Mouse (Mus musculus) stomach, embryonic 16.5 days (tissue): ENCODE data around the gene Gpc5. TPM values are rescaled to one million over a fixed set of nuclear protein-coding genes. Genes with fewer than 3 reads are reported as not detected.

Experiments used
- ATAC-seq: fragments of 200-750 bp; cut with Nextera tagmentation; 2 replicates; pipeline ENCODE4 v1.8.0; 2017; ENCODE audit warnings: moderate number of reproducible peaks, moderate TSS enrichment; ENCODE audit not compliant: insufficient read depth, low FRiP score
- H3K27ac ChIP-seq: fragments of 300-500 bp; sonication (generic); 2 replicates; pipeline ENCODE4 v1.5.1; 2014; ENCODE audit warnings: low read length
- H3K27me3 ChIP-seq: fragments of 300-500 bp; sonication (generic); 2 replicates; pipeline ENCODE4 v1.6.1; 2014; ENCODE audit warnings: low read length, control low read depth, mixed read lengths; ENCODE audit not compliant: control insufficient read depth, insufficient read depth
- H3K36me3 ChIP-seq: fragments of 300-500 bp; sonication (generic); 2 replicates; pipeline ENCODE4 v1.6.1; 2014; ENCODE audit warnings: low read length; ENCODE audit not compliant: control insufficient read depth, insufficient read depth
- H3K4me1 ChIP-seq: fragments of 300-500 bp; sonication (generic); 2 replicates; pipeline ENCODE4 v1.6.1; 2014; ENCODE audit warnings: low read length, control low read depth, mixed read lengths; ENCODE audit not compliant: control insufficient read depth, insufficient read depth
- H3K4me2 ChIP-seq: fragments of 300-500 bp; sonication (generic); 2 replicates; pipeline ENCODE4 v1.6.1; 2014; ENCODE audit warnings: low read depth, low read length, mixed read lengths
- H3K4me3 ChIP-seq: fragments of 300-500 bp; sonication (generic); replicated peaks from 2 replicates; pipeline ENCODE4 v1.5.1; 2014; ENCODE audit warnings: mild to moderate bottlenecking, low read length
- H3K9ac ChIP-seq: fragments of 300-500 bp; sonication (generic); 2 replicates; pipeline ENCODE4 v1.6.1; 2014; ENCODE audit warnings: low read length
- H3K9me3 ChIP-seq: fragments of 300-500 bp; sonication (generic); replicated peaks from 2 replicates; pipeline ENCODE4 v1.6.1; 2016; ENCODE audit warnings: low read length, control low read depth; ENCODE audit not compliant: control insufficient read depth
- WGBS: fragments of 180-500 bp; shearing (Covaris S2); extraction: QIAGEN DNeasy Blood & Tissue Kit; methylation state at CpG from one replicate; pipeline ENCODE4 v1.1.7; 2014; 5-methylcytosine and 5-hydroxymethylcytosine counted together
- polyA plus RNA-seq: library from polyadenylated mRNA; unstranded; fragments of >200 nt; fragmentation: Nextera tagmentation; extraction: Ambion mirVana; gene quantifications from 2 replicates; pipeline ENCODE4 v1.2.1, GENCODE M21; 2015

The Gpc5 gene
- polyA plus RNA-seq, 1 experiment from 2014 or later = 0.19 TPM

- Histone ChIP-seq H3K4me3 (no peak overlapping the region), H3K9ac (no peak overlapping the region), H3K9me3 (no peaks in the 10 kb centered on the region), H3K27ac (no peak overlapping the region), H3K4me2 (no peak overlapping the region), H3K27me3 (no peaks in the 10 kb centered on the region), H3K36me3 (no peaks in the 10 kb centered on the region), H3K4me1 (no peaks in the 10 kb centered on the region)
- WGBS = 75% methylated on average over 5 of the region's 5 CpGs
- ATAC-seq = no peak
Observed at GRCm38 (mm10) chr14:115179925-115180324, 87.9 kb downstream of the Gpc5 start.

GRCm38 (mm10) chr14:115188256-115188655 is 96.2 kb downstream of the Gpc5 start:
- Histone ChIP-seq H3K36me3 (no peaks in the 10 kb centered on the region), H3K4me1 (no peaks in the 10 kb centered on the region), H3K27ac (no peak overlapping the region), H3K9me3 (no peaks in the 10 kb centered on the region), H3K9ac (no peak overlapping the region), H3K4me2 (no peak overlapping the region), H3K27me3 (no peaks in the 10 kb centered on the region), H3K4me3 (no peak overlapping the region)
- 74% methylated on average over 8 of the region's 8 CpGs for WGBS
- ATAC-seq = no peak

GRCm38 (mm10) chr14:115228075-115228474 is 136.1 kb downstream of the Gpc5 start:
- H3K36me3 ChIP-seq = no peaks in the 10 kb centered on the region
- WGBS = 68% methylated on average over 5 of the region's 5 CpGs
- ATAC-seq = no peak
- H3K27ac ChIP-seq = no peak overlapping the region
- H3K9ac ChIP-seq = no peak overlapping the region
- no peak overlapping the region for H3K4me3 ChIP-seq
- H3K27me3 ChIP-seq = no peaks in the 10 kb centered on the region
- H3K9me3 ChIP-seq = no peaks in the 10 kb centered on the region
- no peaks in the 10 kb centered on the region for H3K4me1 ChIP-seq
- no peak overlapping the region for H3K4me2 ChIP-seq

- no peak overlapping the region for H3K4me3 ChIP-seq
- no peak overlapping the region for H3K4me2 ChIP-seq
- H3K27me3 ChIP-seq = no peaks in the 10 kb centered on the region
- no peak for ATAC-seq
- H3K4me1 ChIP-seq = no peaks in the 10 kb centered on the region
- 34% methylated on average over 4 of the region's 4 CpGs for WGBS
- H3K9me3 ChIP-seq = no peaks in the 10 kb centered on the region
- H3K9ac ChIP-seq = no peak overlapping the region
- H3K36me3 ChIP-seq = no peaks in the 10 kb centered on the region
- no peak overlapping the region for H3K27ac ChIP-seq
Observed at GRCm38 (mm10) chr14:115236387-115236786, 144.4 kb downstream of the Gpc5 start.

GRCm38 (mm10) chr14:115240621-115241373 is 148.8 kb downstream of the Gpc5 start:
- H3K27ac ChIP-seq = no peak overlapping the region
- no peak for ATAC-seq
- H3K9me3 ChIP-seq = no peaks in the 10 kb centered on the region
- WGBS = 69% methylated on average over 4 of the region's 4 CpGs
- H3K27me3 ChIP-seq = no peaks in the 10 kb centered on the region
- no peaks in the 10 kb centered on the region for H3K36me3 ChIP-seq
- H3K4me1 ChIP-seq = no peaks in the 10 kb centered on the region
- no peak overlapping the region for H3K4me3 ChIP-seq
- H3K9ac ChIP-seq = no peak overlapping the region
- no peak overlapping the region for H3K4me2 ChIP-seq

GRCm38 (mm10) chr14:115250537-115250936 is 158.5 kb downstream of the Gpc5 start:
- WGBS = 84% methylated on average over 6 of the region's 6 CpGs
- Histone ChIP-seq H3K4me3 (no peak overlapping the region), H3K9ac (no peak overlapping the region), H3K4me1 (no peaks in the 10 kb centered on the region), H3K9me3 (no peaks in the 10 kb centered on the region), H3K27ac (no peak overlapping the region), H3K36me3 (no peaks in the 10 kb centered on the region), H3K27me3 (no peaks in the 10 kb centered on the region), H3K4me2 (no peak overlapping the region)
- no peak for ATAC-seq

GRCm38 (mm10) chr14:115251791-115252190 is 159.8 kb downstream of the Gpc5 start:
- Histone ChIP-seq H3K9ac (no peak overlapping the region), H3K9me3 (no peaks in the 10 kb centered on the region), H3K36me3 (no peaks in the 10 kb centered on the region), H3K27me3 (no peaks in the 10 kb centered on the region), H3K27ac (no peak overlapping the region), H3K4me2 (no peak overlapping the region), H3K4me3 (no peak overlapping the region), H3K4me1 (no peaks in the 10 kb centered on the region)
- 47% methylated on average over 5 of the region's 5 CpGs for WGBS
- ATAC-seq = no peak

GRCm38 (mm10) chr14:115253155-115253554 is 161.1 kb downstream of the Gpc5 start:
- no peaks in the 10 kb centered on the region for H3K36me3 ChIP-seq
- H3K9me3 ChIP-seq = no peaks in the 10 kb centered on the region
- no peaks in the 10 kb centered on the region for H3K4me1 ChIP-seq
- 87% methylated on average over 3 of the region's 3 CpGs for WGBS
- ATAC-seq = no peak
- no peaks in the 10 kb centered on the region for H3K27me3 ChIP-seq
- H3K4me2 ChIP-seq = no peak overlapping the region
- no peak overlapping the region for H3K4me3 ChIP-seq
- no peak overlapping the region for H3K27ac ChIP-seq
- H3K9ac ChIP-seq = no peak overlapping the region

- no peak for ATAC-seq
- no peaks in the 10 kb centered on the region for H3K9me3 ChIP-seq
- WGBS = 88% methylated on average over 2 of the region's 2 CpGs
Observed at GRCm38 (mm10) chr14:115253685-115254084, 161.7 kb downstream of the Gpc5 start.

More at GRCm38 (mm10) chr14:115253685-115254084, 161.7 kb downstream of the Gpc5 start:
- Histone ChIP-seq H3K4me1 (no peaks in the 10 kb centered on the region), H3K4me2 (no peak overlapping the region), H3K4me3 (no peak overlapping the region), H3K36me3 (no peaks in the 10 kb centered on the region), H3K27ac (no peak overlapping the region), H3K9ac (no peak overlapping the region), H3K27me3 (no peaks in the 10 kb centered on the region)
